Mouse (Mus musculus): Measurements from ENCODE around the gene Amph. TPM values are rescaled to one million over a fixed set of nuclear protein-coding genes. Genes with fewer than 3 reads are reported as not detected.

Amph gene
- polyA plus RNA-seq, 1 experiment: 0.93 TPM

DNA sequence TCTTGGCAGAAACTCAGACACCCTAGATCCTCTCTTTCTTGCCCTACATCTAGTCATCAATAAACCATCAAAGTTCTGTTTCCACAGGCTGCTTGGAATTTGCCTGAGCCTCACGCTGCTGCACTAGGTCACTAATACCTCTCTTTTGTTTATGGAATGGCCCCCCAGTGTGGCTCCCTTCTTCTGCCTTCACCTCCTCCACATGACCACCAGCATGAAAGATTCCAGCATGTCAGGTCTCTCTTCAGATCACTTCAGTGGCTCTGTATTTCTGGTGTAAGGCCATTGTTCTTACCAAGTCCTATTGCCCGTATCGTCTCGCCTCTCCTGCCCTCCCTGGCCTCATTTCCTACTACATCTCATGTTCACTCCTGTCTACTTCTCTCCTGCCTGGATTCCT lies 39.3 kb downstream of the Amph start:
- 98% methylated on average over 4 of the region's 4 CpGs for WGBS
- H3K27ac ChIP-seq (ENCODE audit: control insufficient read depth, insufficient read depth, low read length): no peak overlapping the region
- H3K4me1 ChIP-seq (replicated peaks; ENCODE audit: control insufficient read depth, insufficient read depth, low read length): no peaks in the 10 kb centered on the region
- TF ChIP-seq POLR2A (IDR thresholded peaks at IDR 0.05; ENCODE audit: control insufficient read depth, extremely low read depth, insufficient read depth, low read length, poor library complexity) (no peak), CTCF (IDR thresholded peaks at IDR 0.05; ENCODE audit: borderline replicate concordance, control insufficient read depth, extremely low read depth, insufficient read depth, low read length, poor library complexity) (no peak)
- H3K27me3 ChIP-seq (ENCODE audit: control insufficient read depth, insufficient read depth, low read length): no peaks in the 10 kb centered on the region
- no peak overlapping the region for H3K4me3 ChIP-seq (ENCODE audit: control insufficient read depth, insufficient read depth, low read length)
- DNase-seq: no peak
- no peaks in the 10 kb centered on the region for H3K36me3 ChIP-seq (ENCODE audit: control insufficient read depth, insufficient read depth, low read length)

DNA sequence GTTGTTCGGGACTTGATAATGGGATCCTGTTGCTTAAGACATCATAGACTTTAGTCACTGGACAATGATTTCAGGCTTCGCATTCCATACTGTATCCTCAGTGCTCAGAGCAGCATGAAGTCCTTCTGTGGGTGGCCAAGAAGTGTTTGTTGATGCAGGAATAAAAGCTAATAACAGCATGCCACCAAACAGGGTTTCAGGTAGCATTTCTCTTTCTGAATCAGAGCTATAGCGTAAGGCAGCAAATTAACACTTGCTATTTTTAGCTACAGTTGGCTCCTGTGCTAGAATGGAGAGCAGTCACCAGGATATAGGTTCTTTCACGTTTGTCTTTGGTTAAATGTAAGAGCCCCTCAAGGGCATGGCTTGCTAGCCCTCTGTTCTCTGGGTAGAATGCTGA lies 40.3 kb downstream of the Amph start:
- 88% methylated on average over 4 of the region's 4 CpGs for WGBS
- no peaks in the 10 kb centered on the region for H3K4me1 ChIP-seq (replicated peaks; ENCODE audit: control insufficient read depth, insufficient read depth, low read length)
- no peaks in the 10 kb centered on the region for H3K36me3 ChIP-seq (ENCODE audit: control insufficient read depth, insufficient read depth, low read length)
- TF ChIP-seq CTCF (IDR thresholded peaks at IDR 0.05; ENCODE audit: borderline replicate concordance, control insufficient read depth, extremely low read depth, insufficient read depth, low read length, poor library complexity) (no peak), POLR2A (IDR thresholded peaks at IDR 0.05; ENCODE audit: control insufficient read depth, extremely low read depth, insufficient read depth, low read length, poor library complexity) (no peak)
- DNase-seq: no peak
- H3K4me3 ChIP-seq (ENCODE audit: control insufficient read depth, insufficient read depth, low read length): no peak overlapping the region
- no peaks in the 10 kb centered on the region for H3K27me3 ChIP-seq (ENCODE audit: control insufficient read depth, insufficient read depth, low read length)
- no peak overlapping the region for H3K27ac ChIP-seq (ENCODE audit: control insufficient read depth, insufficient read depth, low read length)

GRCm38 (mm10) chr13:18989185-18989714 lies 41.2 kb downstream of the Amph start:
- TF ChIP-seq CTCF (IDR thresholded peaks at IDR 0.05; ENCODE audit: borderline replicate concordance, control insufficient read depth, extremely low read depth, insufficient read depth, low read length, poor library complexity): no peak
- TF ChIP-seq POLR2A (IDR thresholded peaks at IDR 0.05; ENCODE audit: control insufficient read depth, extremely low read depth, insufficient read depth, low read length, poor library complexity): no peak
- H3K27me3 ChIP-seq (ENCODE audit: control insufficient read depth, insufficient read depth, low read length): no peaks in the 10 kb centered on the region
- WGBS: 84% methylated on average over 8 of the region's 8 CpGs
- no peak overlapping the region for H3K27ac ChIP-seq (ENCODE audit: control insufficient read depth, insufficient read depth, low read length)
- no peaks in the 10 kb centered on the region for H3K36me3 ChIP-seq (ENCODE audit: control insufficient read depth, insufficient read depth, low read length)
- no peaks in the 10 kb centered on the region for H3K4me1 ChIP-seq (replicated peaks; ENCODE audit: control insufficient read depth, insufficient read depth, low read length)
- no peak for DNase-seq
- no peak overlapping the region for H3K4me3 ChIP-seq (ENCODE audit: control insufficient read depth, insufficient read depth, low read length)

DNA sequence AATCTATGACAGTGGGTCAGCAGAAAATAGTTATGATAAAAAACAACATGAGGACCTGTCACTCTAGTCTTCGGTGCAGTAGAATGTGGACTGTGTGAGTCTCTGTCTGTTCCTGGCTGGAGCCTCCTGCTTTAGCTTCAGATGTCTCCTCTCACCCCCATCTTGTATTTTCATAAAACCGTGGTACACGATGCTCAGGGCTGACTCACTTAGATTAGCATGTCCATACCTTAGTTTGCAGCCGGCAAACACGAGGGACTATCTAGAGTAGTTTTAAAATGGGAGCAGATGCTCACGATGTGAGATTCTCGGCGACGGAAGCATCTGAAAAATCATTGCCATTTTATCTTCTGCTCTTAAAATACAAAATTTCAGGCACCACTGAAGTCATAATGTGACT lies 54.5 kb downstream of the Amph start:
- no peak for DNase-seq
- Histone ChIP-seq H3K36me3 (ENCODE audit: control insufficient read depth, insufficient read depth, low read length) (no peaks in the 10 kb centered on the region), H3K4me3 (ENCODE audit: control insufficient read depth, insufficient read depth, low read length) (no peak overlapping the region), H3K4me1 (replicated peaks; ENCODE audit: control insufficient read depth, insufficient read depth, low read length) (no peaks in the 10 kb centered on the region), H3K27me3 (ENCODE audit: control insufficient read depth, insufficient read depth, low read length) (no peaks in the 10 kb centered on the region), H3K27ac (ENCODE audit: control insufficient read depth, insufficient read depth, low read length) (no peak overlapping the region)
- TF ChIP-seq CTCF (IDR thresholded peaks at IDR 0.05; ENCODE audit: borderline replicate concordance, control insufficient read depth, extremely low read depth, insufficient read depth, low read length, poor library complexity) (no peak), POLR2A (IDR thresholded peaks at IDR 0.05; ENCODE audit: control insufficient read depth, extremely low read depth, insufficient read depth, low read length, poor library complexity) (no peak)
- WGBS: 96% methylated on average over 9 of the region's 9 CpGs

DNA sequence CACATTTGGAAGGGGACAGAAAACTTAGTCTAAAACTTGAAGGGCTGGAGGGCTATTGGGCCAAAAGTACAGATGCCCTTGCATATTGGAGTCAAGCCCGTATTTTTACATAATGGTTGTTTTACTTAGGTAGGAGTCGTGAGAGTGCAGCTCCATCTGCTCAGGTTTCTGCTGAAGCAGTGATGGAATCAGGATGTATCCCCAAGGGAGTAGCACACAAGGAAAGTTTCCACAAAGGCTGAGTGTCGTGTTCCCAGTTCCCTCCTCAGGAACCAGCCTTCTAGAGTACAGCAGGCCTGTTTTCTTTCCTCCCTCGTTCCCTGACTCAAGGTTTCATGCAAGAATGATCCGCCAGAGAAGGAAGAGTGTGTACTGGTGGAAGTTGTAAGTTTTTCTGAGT lies 56.4 kb downstream of the Amph start:
- no peaks in the 10 kb centered on the region for H3K36me3 ChIP-seq (ENCODE audit: control insufficient read depth, insufficient read depth, low read length)
- no peak overlapping the region for H3K4me3 ChIP-seq (ENCODE audit: control insufficient read depth, insufficient read depth, low read length)
- TF ChIP-seq POLR2A (IDR thresholded peaks at IDR 0.05; ENCODE audit: control insufficient read depth, extremely low read depth, insufficient read depth, low read length, poor library complexity): no peak
- no peak for TF ChIP-seq CTCF (IDR thresholded peaks at IDR 0.05; ENCODE audit: borderline replicate concordance, control insufficient read depth, extremely low read depth, insufficient read depth, low read length, poor library complexity)
- WGBS: 83% methylated on average over 5 of the region's 5 CpGs
- no peak overlapping the region for H3K27ac ChIP-seq (ENCODE audit: control insufficient read depth, insufficient read depth, low read length)
- H3K27me3 ChIP-seq (ENCODE audit: control insufficient read depth, insufficient read depth, low read length): no peaks in the 10 kb centered on the region
- no peaks in the 10 kb centered on the region for H3K4me1 ChIP-seq (replicated peaks; ENCODE audit: control insufficient read depth, insufficient read depth, low read length)
- DNase-seq: no peak

GRCm38 (mm10) chr13:19008440-19008839 lies 60.4 kb downstream of the Amph start:
- DNase-seq: no peak
- TF ChIP-seq CTCF (IDR thresholded peaks at IDR 0.05; ENCODE audit: borderline replicate concordance, control insufficient read depth, extremely low read depth, insufficient read depth, low read length, poor library complexity) (no peak), POLR2A (IDR thresholded peaks at IDR 0.05; ENCODE audit: control insufficient read depth, extremely low read depth, insufficient read depth, low read length, poor library complexity) (no peak)
- Histone ChIP-seq H3K4me3 (ENCODE audit: control insufficient read depth, insufficient read depth, low read length) (no peak overlapping the region), H3K36me3 (ENCODE audit: control insufficient read depth, insufficient read depth, low read length) (no peaks in the 10 kb centered on the region), H3K27me3 (ENCODE audit: control insufficient read depth, insufficient read depth, low read length) (no peaks in the 10 kb centered on the region), H3K27ac (ENCODE audit: control insufficient read depth, insufficient read depth, low read length) (no peak overlapping the region), H3K4me1 (replicated peaks; ENCODE audit: control insufficient read depth, insufficient read depth, low read length) (no peaks in the 10 kb centered on the region)
- WGBS: 80% methylated on average over 3 of the region's 3 CpGs

DNA sequence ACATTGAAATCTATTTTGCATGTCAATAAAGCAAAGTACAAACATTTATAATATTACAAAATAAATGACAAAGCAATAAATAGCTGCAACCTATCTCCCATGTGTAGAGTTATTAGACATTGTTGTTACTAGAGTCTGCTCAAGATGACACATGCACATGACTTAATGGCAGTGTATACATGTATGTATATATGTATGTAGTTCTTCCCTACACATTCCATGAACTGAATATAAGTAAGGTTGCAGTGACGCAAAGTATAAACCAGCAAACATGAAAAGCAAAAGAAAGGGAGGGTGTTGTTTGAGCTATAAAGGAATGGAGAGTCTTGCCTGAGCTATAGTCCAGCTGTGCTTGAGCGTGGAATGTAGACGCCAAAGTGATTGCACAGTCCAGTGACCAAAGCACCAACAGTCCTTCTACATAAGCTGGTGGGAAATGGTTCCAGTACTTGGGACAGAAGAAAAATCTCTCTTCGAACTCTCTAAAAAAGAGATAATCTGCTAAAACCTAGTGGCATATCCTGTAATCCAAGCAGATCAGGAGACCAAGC lies 66.9 kb downstream of the Amph start:
- Histone ChIP-seq H3K27me3 (ENCODE audit: control insufficient read depth, insufficient read depth, low read length) (no peaks in the 10 kb centered on the region), H3K36me3 (ENCODE audit: control insufficient read depth, insufficient read depth, low read length) (no peaks in the 10 kb centered on the region), H3K4me1 (replicated peaks; ENCODE audit: control insufficient read depth, insufficient read depth, low read length) (no peaks in the 10 kb centered on the region), H3K4me3 (ENCODE audit: control insufficient read depth, insufficient read depth, low read length) (no peak overlapping the region), H3K27ac (ENCODE audit: control insufficient read depth, insufficient read depth, low read length) (no peak overlapping the region)
- 96% methylated on average over 4 of the region's 4 CpGs for WGBS
- TF ChIP-seq CTCF (IDR thresholded peaks at IDR 0.05; ENCODE audit: borderline replicate concordance, control insufficient read depth, extremely low read depth, insufficient read depth, low read length, poor library complexity) (no peak), POLR2A (IDR thresholded peaks at IDR 0.05; ENCODE audit: control insufficient read depth, extremely low read depth, insufficient read depth, low read length, poor library complexity) (no peak)
- DNase-seq: no peak

Data from thymus, adult 2 months (tissue).